Mouse (Mus musculus): ENCODE measurements at regions not wholly inside any gene's neighbourhood (a gene's known extent, or its start where the extent isn't known, plus 50 kb on each side); places are given as distances from the start of the nearest gene placed in this dataset.

GRCm38 (mm10) chr16:47354279-47354678 is 856.0 kb upstream of the Nectin3 start:
- DNase-seq (ENCODE audit: low spot score in 2 of 2), result no peak

DNA sequence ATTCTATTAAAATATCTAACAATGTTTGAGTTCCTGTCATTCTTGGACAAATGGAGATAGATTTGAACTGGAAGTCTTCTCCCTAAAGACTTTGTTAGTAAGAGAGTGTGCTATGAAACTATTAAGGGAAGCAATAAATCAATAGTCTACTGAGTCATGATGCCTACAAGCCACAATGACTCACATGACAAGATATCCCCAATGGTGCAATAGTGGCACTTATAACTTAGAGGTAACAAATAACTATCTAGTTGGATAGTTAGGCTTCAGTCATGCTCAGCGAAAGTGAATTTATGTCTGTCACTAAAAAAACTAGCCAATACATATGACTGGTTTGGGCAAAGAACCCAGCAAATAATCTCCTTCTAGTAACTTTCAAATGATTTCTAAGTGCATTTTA is 889.1 kb upstream of the Dppa4 start:
- no peak for DNase-seq (ENCODE audit: low spot score in 2 of 2)

DNA sequence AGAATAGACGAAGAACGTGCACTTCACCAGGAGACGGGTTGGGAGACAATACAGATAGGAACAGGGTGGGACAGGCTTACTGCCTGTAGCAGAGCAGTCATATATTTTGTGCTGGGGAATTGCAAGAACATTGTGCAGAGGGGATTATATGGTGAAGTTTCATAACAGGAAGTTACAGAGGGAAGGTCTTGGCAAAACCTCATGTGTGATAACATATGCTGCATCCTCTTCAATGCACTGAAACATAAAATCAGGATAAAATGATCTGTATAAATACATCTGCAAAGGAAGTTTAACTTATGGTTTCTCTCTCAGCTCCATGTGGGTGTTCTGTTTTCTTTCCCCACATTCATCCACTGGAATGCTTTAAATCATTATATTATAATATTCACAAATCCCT is 876.5 kb upstream of the Dppa4 start:
- no peak for DNase-seq (ENCODE audit: low spot score in 2 of 2)

GRCm38 (mm10) chr16:47418680-47419252 is 864.8 kb upstream of the Dppa4 start:
- no peak for DNase-seq (ENCODE audit: low spot score in 2 of 2)

DNA sequence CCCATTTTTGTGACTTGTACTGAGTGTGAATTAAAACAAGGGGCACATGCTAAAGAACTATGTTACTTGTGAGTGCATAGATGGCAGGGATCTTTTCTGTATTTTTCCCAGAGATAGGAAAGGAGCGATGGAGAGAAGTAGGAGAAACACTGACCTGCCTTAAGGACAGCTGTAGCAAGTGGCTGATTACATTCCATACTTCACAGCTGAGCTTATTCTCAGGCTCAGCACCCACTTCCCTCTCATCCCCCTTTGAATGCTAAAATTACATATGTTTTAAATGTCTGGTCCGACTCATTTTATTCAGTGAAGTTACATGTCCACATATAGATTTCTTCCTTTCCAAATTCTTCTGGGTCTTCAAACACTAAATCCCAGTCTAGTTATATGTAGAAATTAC is 838.5 kb upstream of the Dppa4 start:
- DNase-seq (ENCODE audit: low spot score in 2 of 2), result peak in 1 of 2 experiments; percentile 4

DNA sequence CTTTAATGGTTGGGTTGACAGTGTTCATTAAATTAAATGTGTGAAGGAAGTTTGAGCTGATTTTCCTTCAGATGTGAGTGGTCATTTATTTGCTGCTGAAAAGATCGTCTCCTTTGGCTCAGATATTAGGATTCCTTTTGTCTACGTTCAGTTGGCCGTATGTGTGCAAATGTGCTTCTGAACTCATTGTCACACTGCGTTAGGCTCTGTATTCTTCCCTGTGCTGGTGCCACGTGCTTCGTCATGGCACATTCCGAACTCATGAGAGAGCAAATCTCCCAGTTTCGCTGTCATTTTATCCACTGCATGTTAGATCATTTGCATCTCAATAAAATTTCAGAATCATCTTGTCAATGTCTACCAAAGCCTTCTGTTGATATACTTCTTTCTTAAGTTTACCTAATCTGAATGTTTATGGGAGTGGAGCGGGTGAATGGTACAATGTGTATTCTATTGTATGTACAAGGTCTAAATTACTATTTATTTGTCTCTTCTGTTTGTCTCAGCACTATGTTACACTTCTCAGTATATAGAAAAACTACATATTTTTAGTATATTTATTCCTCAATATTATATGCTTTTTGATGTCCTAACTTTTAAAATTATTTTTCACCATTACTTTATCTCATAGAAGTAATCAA is 808.0 kb upstream of the Dppa4 start:
- DNase-seq (ENCODE audit: low spot score in 2 of 2), result no peak

GRCm38 (mm10) chr16:47482071-47482470 is 801.5 kb upstream of the Dppa4 start:
- DNase-seq (ENCODE audit: low spot score in 2 of 2), result no peak

- DNase-seq (ENCODE audit: low spot score in 2 of 2), result no peak
Measured at GRCm38 (mm10) chr16:47488525-47488924, 795.0 kb upstream of the Dppa4 start.

DNA sequence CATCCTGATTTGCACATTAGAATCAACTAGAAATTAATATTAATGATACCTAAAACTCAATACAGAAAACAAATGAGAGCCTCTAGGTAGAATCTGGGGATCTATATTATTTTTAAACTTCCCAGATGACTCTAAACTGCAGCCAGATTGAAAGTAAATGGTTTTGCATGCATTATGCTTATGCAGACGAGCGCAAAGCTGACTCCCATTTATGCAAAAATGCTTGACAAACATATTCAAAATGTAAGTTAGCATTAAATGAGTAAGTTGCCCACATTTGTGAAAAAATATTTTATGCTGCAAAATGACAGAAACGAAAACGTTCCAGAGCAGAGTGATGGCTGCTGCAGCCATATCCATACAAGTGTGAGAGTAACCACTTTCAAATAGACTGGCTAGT is 757.7 kb upstream of the Dppa4 start:
- peak in 1 of 2 experiments; percentile 8 for DNase-seq (ENCODE audit: low spot score in 2 of 2)

DNA sequence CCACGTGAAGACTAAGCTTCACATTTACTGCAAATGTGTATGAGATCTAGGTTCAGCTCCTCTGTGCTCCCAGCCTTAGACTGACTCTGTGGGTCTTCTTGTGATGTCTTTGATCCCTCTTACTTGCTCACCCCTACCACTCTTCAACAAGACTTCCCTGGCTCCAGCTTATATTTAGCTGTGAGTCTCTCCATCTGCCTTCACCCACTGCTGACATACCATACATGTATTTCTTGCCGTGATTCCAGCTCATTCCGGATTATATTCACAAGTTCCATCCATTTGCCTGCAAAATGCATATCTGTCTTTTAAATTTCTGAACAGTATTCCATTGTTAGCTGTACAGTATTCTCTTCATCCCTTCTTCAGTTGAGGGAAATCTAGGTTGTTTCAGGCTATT is 756.9 kb upstream of the Dppa4 start:
- no peak for DNase-seq (ENCODE audit: low spot score in 2 of 2)

DNA sequence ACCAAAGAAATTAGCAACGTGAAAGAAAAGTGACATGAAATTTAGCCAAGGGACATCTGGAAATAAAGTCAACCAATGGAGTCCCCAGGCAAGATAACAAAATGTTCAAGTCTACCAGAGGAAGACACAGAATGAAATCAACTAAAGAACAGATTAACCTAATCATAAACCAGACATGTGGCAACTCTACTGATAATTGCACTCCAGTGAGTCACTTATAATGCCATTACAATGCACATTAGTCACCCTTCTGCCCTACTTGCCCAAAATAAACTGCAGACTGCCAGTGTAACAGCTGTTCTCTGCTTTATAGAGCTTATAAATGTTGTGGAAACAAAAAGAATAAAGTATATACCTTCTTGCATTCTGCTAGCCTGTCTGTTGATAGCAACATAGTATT is 747.0 kb upstream of the Dppa4 start:
- no peak for DNase-seq (ENCODE audit: low spot score in 2 of 2)

DNA sequence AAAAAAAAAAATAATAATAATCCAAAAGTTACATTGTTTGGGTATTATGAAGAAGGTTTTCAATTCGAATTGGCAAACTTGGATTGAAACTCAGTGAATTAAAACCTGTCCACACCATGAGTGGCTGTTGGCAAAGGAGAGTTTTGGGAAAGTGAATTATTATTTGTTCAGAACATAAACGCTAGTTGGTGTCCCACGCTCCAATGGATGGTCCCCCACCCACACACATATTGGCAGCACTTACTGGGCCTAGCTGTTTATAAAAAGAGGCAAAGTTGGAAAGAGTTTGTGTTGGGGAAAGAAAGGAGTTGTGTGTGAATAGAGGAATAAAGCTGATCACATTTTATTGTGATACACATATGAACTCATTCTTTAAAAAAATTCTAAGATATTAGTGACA is 732.4 kb upstream of the Dppa4 start:
- no peak for DNase-seq (ENCODE audit: low spot score in 2 of 2)

DNA sequence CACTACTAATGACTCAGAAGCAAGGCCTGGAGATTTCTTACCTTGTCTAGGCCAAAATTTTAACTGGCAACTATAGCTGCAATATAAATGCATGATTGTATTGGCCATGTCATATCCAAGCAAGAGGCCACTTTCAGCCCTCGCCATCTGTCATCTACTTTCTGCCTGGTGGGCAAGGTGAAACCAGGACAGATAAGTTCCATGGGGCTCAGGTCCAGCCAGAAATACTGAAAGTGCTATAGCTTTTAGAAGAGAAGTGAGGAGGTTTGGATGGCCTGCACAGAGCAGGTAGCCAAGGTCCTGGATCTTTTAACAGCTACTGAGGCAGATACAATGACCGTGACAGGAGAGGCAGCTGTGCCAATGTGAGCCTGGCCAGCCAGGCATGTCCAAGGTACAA is 715.5 kb upstream of the Dppa4 start:
- no peak for DNase-seq (ENCODE audit: low spot score in 2 of 2)

DNA sequence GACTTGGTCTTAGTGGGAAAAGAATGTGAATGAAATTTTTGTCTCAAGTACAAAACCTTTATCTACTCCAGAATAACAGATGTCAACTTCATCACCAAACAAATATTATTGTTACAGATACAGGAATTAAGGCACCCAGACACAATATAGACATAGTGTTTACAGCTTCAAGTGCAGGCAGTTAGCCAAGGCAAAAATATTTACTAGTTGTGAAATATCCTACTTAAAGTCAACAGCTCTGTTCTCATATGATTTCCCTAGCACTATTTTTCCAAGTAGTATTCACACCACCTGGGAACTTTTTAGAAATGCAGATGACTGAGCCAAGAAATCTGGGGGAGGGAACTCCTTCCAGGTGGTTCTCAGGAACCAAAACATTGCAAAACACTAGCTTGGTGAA is 684.1 kb upstream of the Dppa4 start:
- DNase-seq (ENCODE audit: low spot score in 2 of 2), result no peak
